Mouse (Mus musculus) effector memory CD4-positive, alpha-beta T cell, adult 7 months (primary cell): ENCODE measurements around the gene Gm8947. TPM values are rescaled to one million over a fixed set of nuclear protein-coding genes. Genes with fewer than 3 reads are reported as not detected.

Source experiments
- polyA plus RNA-seq: library from polyadenylated mRNA; unstranded; fragments of 100-300 nt; shearing (Covaris generic); gene quantifications from one replicate; pipeline ENCODE4 v1.2.1, GENCODE M21; 2017

The Gm8947 gene
- 0.41 TPM for polyA plus RNA-seq

DNA sequence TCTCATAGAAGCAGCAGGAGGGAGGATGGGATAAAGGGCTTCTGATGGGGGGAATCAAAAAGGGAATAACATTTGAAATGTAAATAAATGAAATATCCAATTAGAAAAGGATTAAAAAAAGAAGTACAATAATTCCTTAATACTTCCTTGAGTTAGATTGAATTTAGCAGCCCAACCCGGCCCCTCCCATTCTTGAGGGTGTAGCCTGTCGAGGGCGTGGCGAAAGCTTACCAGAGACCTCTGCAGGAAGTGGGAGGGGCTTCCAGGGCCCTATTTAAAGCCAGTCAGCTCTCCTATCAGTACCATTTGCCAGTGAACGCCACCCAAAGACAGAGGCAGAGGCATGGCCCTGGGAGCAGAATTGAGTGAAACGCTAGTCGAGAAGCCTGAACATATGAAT is at the start of gene Gm8947:
Gene Gm8947 (plus strand): TSS at position 302 of the 400 bp plus-strand sequence.

GRCm38 (mm10) chr1:151182266-151182665 is 9.9 kb upstream of the Gm8947 start, which contains the start of gene Gm47985:
Gene Gm47985 (plus strand): TSS chr1:151182537.

GRCm38 (mm10) chr1:151198120-151198519 is 5.9 kb downstream of the Gm8947 start, which contains the start of gene Gm47995:
Gene Gm47995 (plus strand): TSS chr1:151198448.

GRCm38 (mm10) chr1:151203818-151204217 is 11.6 kb downstream of the Gm8947 start, which contains the start of gene 3110040M04Rik:
Gene 3110040M04Rik (plus strand): TSS chr1:151204121.

DNA sequence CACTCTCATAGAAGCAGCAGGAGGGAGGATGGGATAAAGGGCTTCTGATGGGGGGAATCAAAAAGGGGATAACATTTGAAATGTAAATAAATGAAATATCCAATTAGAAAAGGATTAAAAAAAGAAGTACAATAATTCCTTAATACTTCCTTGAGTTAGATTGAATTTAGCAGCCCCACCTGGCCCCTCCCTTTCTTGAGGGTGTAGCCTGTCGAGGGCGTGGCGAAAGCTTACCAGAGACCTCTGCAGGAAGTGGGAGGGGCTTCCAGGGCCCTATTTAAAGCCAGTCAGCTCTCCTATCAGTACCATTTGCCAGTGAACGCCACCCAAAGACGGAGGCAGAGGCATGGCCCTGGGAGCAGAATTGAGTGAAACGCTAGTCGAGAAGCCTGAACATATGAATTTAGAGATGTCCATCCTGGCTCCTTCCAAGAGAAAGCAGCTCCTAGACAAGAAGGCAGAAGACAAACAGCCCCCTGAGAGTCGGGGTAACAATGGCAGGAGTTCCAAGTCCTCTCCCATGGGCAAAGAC is 17.7 kb downstream of the Gm8947 start, which contains the start of gene Gm47996:
Gene Gm47996 (plus strand): TSS at position 308 of the 532 bp plus-strand sequence.

Other genes with a start within 250 kb of the Gm8947 start
- 0.89 TPM for gene Hmcn1, start 198.9 kb upstream of the Gm8947 start, polyA plus RNA-seq
- gene Gm47985, start 9.8 kb upstream of the Gm8947 start, polyA plus RNA-seq: not detected
- not detected for gene Gm47995, start 6.1 kb downstream of the Gm8947 start, polyA plus RNA-seq
- not detected for gene 3110040M04Rik, start 11.7 kb downstream of the Gm8947 start, polyA plus RNA-seq
- not detected for gene Gm47996, start 17.8 kb downstream of the Gm8947 start, polyA plus RNA-seq
- 345 TPM for gene Ivns1abp, start 152.1 kb downstream of the Gm8947 start, polyA plus RNA-seq
- 33.3 TPM for gene Swt1, start 236.1 kb downstream of the Gm8947 start, polyA plus RNA-seq
- 58.9 TPM for gene Trmt1l, start 236.2 kb downstream of the Gm8947 start, polyA plus RNA-seq